Mouse (Mus musculus): ENCODE data around the gene Fam207a. TPM values are rescaled to one million over a fixed set of nuclear protein-coding genes. Genes with fewer than 3 reads are reported as not detected.

Fam207a gene
- polyA plus RNA-seq, 1 experiment from 2014 or later, result 26.2 TPM

GRCm38 (mm10) chr10:77510225-77510982 lies 5.2 kb downstream of the Fam207a start:
- Histone ChIP-seq H3K9me3 (replicated peaks; ENCODE audit: control insufficient read depth, low read length) (no peaks in the 10 kb centered on the region), H3K4me1 (ENCODE audit: control insufficient read depth, insufficient read depth, low read length) (peaks cover 12% of the 10 kb centered on the region), H3K27ac (ENCODE audit: low read depth, low read length) (no peak overlapping the region), H3K4me3 (ENCODE audit: low read depth, low read length) (no peak overlapping the region), H3K27me3 (ENCODE audit: control insufficient read depth, insufficient read depth, low read length) (no peaks in the 10 kb centered on the region), H3K36me3 (ENCODE audit: control insufficient read depth, insufficient read depth, low read length) (peaks cover 15% of the 10 kb centered on the region), H3K4me2 (no peak overlapping the region), H3K9ac (ENCODE audit: low read depth, low read length) (no peak overlapping the region; the same call in 1 of the 2 replicates)
- ATAC-seq (replicated peaks; ENCODE audit: insufficient number of reproducible peaks, low FRiP score, low TSS enrichment), result no peak
- WGBS (ENCODE audit: insufficient replicate concordance), result 77% methylated on average over 15 of the region's 15 CpGs

- no peak overlapping the region for H3K27ac ChIP-seq (ENCODE audit: low read depth, low read length)
- H3K4me2 ChIP-seq, result no peak overlapping the region
- WGBS (ENCODE audit: insufficient replicate concordance), result 54% methylated on average over 12 of the region's 12 CpGs
- no peaks in the 10 kb centered on the region for H3K9me3 ChIP-seq (replicated peaks; ENCODE audit: control insufficient read depth, low read length)
- no peaks in the 10 kb centered on the region for H3K27me3 ChIP-seq (ENCODE audit: control insufficient read depth, insufficient read depth, low read length)
- ATAC-seq (replicated peaks; ENCODE audit: insufficient number of reproducible peaks, low FRiP score, low TSS enrichment), result peak; percentile 51; the same call in 1 of the 2 replicates
- H3K9ac ChIP-seq (ENCODE audit: low read depth, low read length), result no peak overlapping the region; the same call in 1 of the 2 replicates
- H3K36me3 ChIP-seq (ENCODE audit: control insufficient read depth, insufficient read depth, low read length), result peaks cover 15% of the 10 kb centered on the region
- no peak overlapping the region for H3K4me3 ChIP-seq (ENCODE audit: low read depth, low read length)
- H3K4me1 ChIP-seq (ENCODE audit: control insufficient read depth, insufficient read depth, low read length), result peaks cover 8% of the 10 kb centered on the region
Measured at GRCm38 (mm10) chr10:77509403-77510187, 6.0 kb downstream of the Fam207a start.

GRCm38 (mm10) chr10:77508744-77509143 lies 6.8 kb downstream of the Fam207a start:
- WGBS (ENCODE audit: insufficient replicate concordance), result 93% methylated on average over 3 of the region's 3 CpGs
- H3K4me3 ChIP-seq (ENCODE audit: low read depth, low read length), result no peak overlapping the region

GRCm38 (mm10) chr10:77507779-77508178 lies 7.8 kb downstream of the Fam207a start:
- no peak overlapping the region for H3K27ac ChIP-seq (ENCODE audit: low read depth, low read length)
- no peak for ATAC-seq (replicated peaks; ENCODE audit: insufficient number of reproducible peaks, low FRiP score, low TSS enrichment)
- H3K4me1 ChIP-seq (ENCODE audit: control insufficient read depth, insufficient read depth, low read length), result peaks cover 5% of the 10 kb centered on the region; the same call in 1 of the 2 replicates
- no peaks in the 10 kb centered on the region for H3K27me3 ChIP-seq (ENCODE audit: control insufficient read depth, insufficient read depth, low read length)
- no peaks in the 10 kb centered on the region for H3K9me3 ChIP-seq (replicated peaks; ENCODE audit: control insufficient read depth, low read length)
- 89% methylated on average over 4 of the region's 4 CpGs for WGBS (ENCODE audit: insufficient replicate concordance)
- no peak overlapping the region for H3K9ac ChIP-seq (ENCODE audit: low read depth, low read length)
- H3K36me3 ChIP-seq (ENCODE audit: control insufficient read depth, insufficient read depth, low read length), result peaks cover 14% of the 10 kb centered on the region
- no peak overlapping the region for H3K4me3 ChIP-seq (ENCODE audit: low read depth, low read length)
- H3K4me2 ChIP-seq, result no peak overlapping the region

More at GRCm38 (mm10) chr10:77508744-77509143, 6.8 kb downstream of the Fam207a start:
- H3K4me2 ChIP-seq, result no peak overlapping the region
- peaks cover 10% of the 10 kb centered on the region for H3K36me3 ChIP-seq (ENCODE audit: control insufficient read depth, insufficient read depth, low read length)
- no peaks in the 10 kb centered on the region for H3K9me3 ChIP-seq (replicated peaks; ENCODE audit: control insufficient read depth, low read length)
- H3K27me3 ChIP-seq (ENCODE audit: control insufficient read depth, insufficient read depth, low read length), result no peaks in the 10 kb centered on the region
- ATAC-seq (replicated peaks; ENCODE audit: insufficient number of reproducible peaks, low FRiP score, low TSS enrichment), result no peak
- H3K4me1 ChIP-seq (ENCODE audit: control insufficient read depth, insufficient read depth, low read length), result peaks cover 5% of the 10 kb centered on the region; the same call in 1 of the 2 replicates
- no peak overlapping the region for H3K27ac ChIP-seq (ENCODE audit: low read depth, low read length)
- 0 out of 2 replicates have a peak overlapping the region, but pooled peaks have one; percentile 5 for H3K9ac ChIP-seq (ENCODE audit: low read depth, low read length)

- Histone ChIP-seq H3K27ac (ENCODE audit: low read depth, low read length) (no peak overlapping the region), H3K9ac (ENCODE audit: low read depth, low read length) (no peak overlapping the region), H3K4me3 (ENCODE audit: low read depth, low read length) (no peak overlapping the region), H3K27me3 (ENCODE audit: control insufficient read depth, insufficient read depth, low read length) (no peaks in the 10 kb centered on the region), H3K9me3 (replicated peaks; ENCODE audit: control insufficient read depth, low read length) (no peaks in the 10 kb centered on the region), H3K4me1 (ENCODE audit: control insufficient read depth, insufficient read depth, low read length) (peaks cover 5% of the 10 kb centered on the region; the same call in 1 of the 2 replicates), H3K4me2 (no peak overlapping the region), H3K36me3 (ENCODE audit: control insufficient read depth, insufficient read depth, low read length) (peaks cover 11% of the 10 kb centered on the region)
- no peak for ATAC-seq (replicated peaks; ENCODE audit: insufficient number of reproducible peaks, low FRiP score, low TSS enrichment)
- WGBS (ENCODE audit: insufficient replicate concordance), result 88% methylated on average over 13 of the region's 13 CpGs
Measured at GRCm38 (mm10) chr10:77506961-77507577, 8.5 kb downstream of the Fam207a start.

DNA sequence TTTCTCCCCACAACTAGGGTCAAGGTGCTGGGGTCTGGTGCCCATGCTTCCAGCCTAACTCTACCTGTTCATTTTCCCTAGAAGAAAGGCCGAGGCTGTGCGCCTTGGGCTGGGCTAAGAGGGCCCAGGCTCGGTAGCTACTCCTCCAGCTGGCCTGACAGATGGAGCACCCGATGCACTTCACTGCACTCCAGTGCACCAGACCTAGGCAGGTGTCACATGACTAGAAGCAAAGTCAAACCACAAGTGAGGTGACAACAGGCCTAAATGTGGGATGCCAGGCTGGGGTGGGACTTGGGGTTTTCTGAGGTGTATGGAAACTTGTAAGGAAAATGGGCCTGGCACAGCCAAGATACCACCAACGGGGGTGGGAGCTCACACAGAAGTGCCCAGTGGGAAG lies 9.1 kb downstream of the Fam207a start:
- no peaks in the 10 kb centered on the region for H3K27me3 ChIP-seq (ENCODE audit: control insufficient read depth, insufficient read depth, low read length)
- no peak overlapping the region for H3K4me2 ChIP-seq
- H3K9ac ChIP-seq (ENCODE audit: low read depth, low read length), result no peak overlapping the region
- H3K27ac ChIP-seq (ENCODE audit: low read depth, low read length), result no peak overlapping the region
- H3K4me3 ChIP-seq (ENCODE audit: low read depth, low read length), result no peak overlapping the region
- peaks cover 5% of the 10 kb centered on the region; the same call in 1 of the 2 replicates for H3K4me1 ChIP-seq (ENCODE audit: control insufficient read depth, insufficient read depth, low read length)
- 88% methylated on average over 5 of the region's 5 CpGs for WGBS (ENCODE audit: insufficient replicate concordance)
- H3K36me3 ChIP-seq (ENCODE audit: control insufficient read depth, insufficient read depth, low read length), result peaks cover 11% of the 10 kb centered on the region; the same call in 1 of the 2 replicates
- H3K9me3 ChIP-seq (replicated peaks; ENCODE audit: control insufficient read depth, low read length), result no peaks in the 10 kb centered on the region
- no peak for ATAC-seq (replicated peaks; ENCODE audit: insufficient number of reproducible peaks, low FRiP score, low TSS enrichment)

DNA sequence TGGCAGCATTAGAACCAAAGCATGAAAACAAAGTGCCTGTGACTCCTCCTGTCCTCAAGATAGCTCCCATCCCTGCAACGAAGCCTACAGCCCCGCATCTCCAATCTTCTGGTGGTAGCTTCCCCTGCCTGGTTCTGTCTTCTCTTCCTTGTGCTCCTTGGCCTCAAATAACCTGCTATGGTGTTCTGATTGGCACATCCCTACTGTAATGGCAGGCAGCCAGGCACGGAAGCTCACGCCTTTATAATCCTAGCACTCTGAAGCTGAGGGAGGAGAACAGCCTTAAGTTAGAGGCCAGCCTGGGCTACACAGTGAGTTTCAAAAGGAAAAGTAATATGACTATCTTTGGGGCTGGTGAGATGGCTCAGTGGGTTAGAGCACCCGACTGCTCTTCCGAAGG lies 11.4 kb downstream of the Fam207a start:
- no peaks in the 10 kb centered on the region; the same call in 1 of the 2 replicates for H3K4me1 ChIP-seq (ENCODE audit: control insufficient read depth, insufficient read depth, low read length)
- ATAC-seq (replicated peaks; ENCODE audit: insufficient number of reproducible peaks, low FRiP score, low TSS enrichment), result no peak
- no peak overlapping the region for H3K9ac ChIP-seq (ENCODE audit: low read depth, low read length)
- no peaks in the 10 kb centered on the region for H3K9me3 ChIP-seq (replicated peaks; ENCODE audit: control insufficient read depth, low read length)
- H3K4me3 ChIP-seq (ENCODE audit: low read depth, low read length), result no peak overlapping the region
- no peaks in the 10 kb centered on the region for H3K27me3 ChIP-seq (ENCODE audit: control insufficient read depth, insufficient read depth, low read length)
- no peak overlapping the region for H3K27ac ChIP-seq (ENCODE audit: low read depth, low read length)
- H3K36me3 ChIP-seq (ENCODE audit: control insufficient read depth, insufficient read depth, low read length), result peaks cover 17% of the 10 kb centered on the region
- 86% methylated on average over 6 of the region's 6 CpGs for WGBS (ENCODE audit: insufficient replicate concordance)
- no peak overlapping the region for H3K4me2 ChIP-seq

All from heart, embryonic 11.5 days (tissue).